Mouse (Mus musculus) spleen, adult 2 months (tissue): ENCODE data around the gene Tmem186. TPM values are rescaled to one million over a fixed set of nuclear protein-coding genes. Genes with fewer than 3 reads are reported as not detected.
A peak's percentile ranks its signal among the peaks of the same experiment; 100 is the strongest.

ENCODE experiments used
- DNase-seq, 2 experiments: peaks; one replicate each; pipeline versions ENCODE4 v3.0.0 to v3.0.0-alpha.2; 2012 to 2021; ENCODE audit warnings: low spot score in 2 of 2, low read depth in 1 of 2
- H3K27ac ChIP-seq: fragments of 200-500 bp; 2 replicates; pipeline ENCODE4 v1.5.1; 2012; ENCODE audit warnings: low read length, inconsistent platforms; ENCODE audit not compliant: insufficient read depth
- H3K27me3 ChIP-seq: fragments of 200-500 bp; 2 replicates; pipeline ENCODE4 v1.6.1; 2012; ENCODE audit warnings: mild to moderate bottlenecking, moderate library complexity, low read length, inconsistent platforms; ENCODE audit not compliant: control insufficient read depth, insufficient read depth
- H3K36me3 ChIP-seq: fragments of 200-500 bp; 2 replicates; pipeline ENCODE4 v1.6.1; 2012; ENCODE audit warnings: mild to moderate bottlenecking, low read length, inconsistent platforms; ENCODE audit not compliant: control insufficient read depth, insufficient read depth
- H3K4me1 ChIP-seq: fragments of 200-500 bp; 2 replicates; pipeline ENCODE4 v1.6.1; 2011; ENCODE audit warnings: inconsistent platforms; ENCODE audit not compliant: control insufficient read depth, insufficient read depth, insufficient read length
- H3K4me3 ChIP-seq: fragments of 200-500 bp; 2 replicates; pipeline ENCODE4 v1.5.1; 2011; ENCODE audit warnings: mild to moderate bottlenecking, inconsistent platforms; ENCODE audit not compliant: insufficient read depth, insufficient read length; ENCODE audit errors: extremely low read depth
- CTCF ChIP-seq: fragments of 200-500 bp; IDR thresholded peaks from 2 replicates; pipeline ENCODE4 v1.5.1; 2011; ENCODE audit warnings: mild to moderate bottlenecking, inconsistent platforms; ENCODE audit not compliant: insufficient read depth, insufficient read length, insufficient replicate concordance; ENCODE audit errors: extremely low read depth
- POLR2A ChIP-seq: fragments of 200-500 bp; IDR thresholded peaks from 2 replicates; pipeline ENCODE4 v1.6.1; 2011; ENCODE audit warnings: low read depth, low read length, inconsistent platforms
- WGBS: fragments of 180-500 bp; shearing (Covaris S2); methylation state at CpG from one replicate; pipeline ENCODE4 v1.1.7; 2018; 5-methylcytosine and 5-hydroxymethylcytosine counted together
- polyA plus RNA-seq: library from polyadenylated mRNA; depleted of rRNA; stranded (reverse); fragments of >200 nt; gene quantifications from 2 replicates; pipeline ENCODE4 v1.2.3, GENCODE M21; 2012

Gene Tmem186
- polyA plus RNA-seq, 1 experiment, result 9.7 TPM

GRCm38 (mm10) chr16:8672811-8673210 is 35.3 kb upstream of the Tmem186 start:
- no peak for TF ChIP-seq CTCF
- TF ChIP-seq POLR2A, result no peak
- Histone ChIP-seq H3K27ac (no peak overlapping the region), H3K27me3 (no peaks in the 10 kb centered on the region), H3K36me3 (no peaks in the 10 kb centered on the region), H3K4me1 (peaks cover 2% of the 10 kb centered on the region), H3K4me3 (no peak overlapping the region)
- no peak for DNase-seq

GRCm38 (mm10) chr16:8672350-8672687 is 34.8 kb upstream of the Tmem186 start:
- Histone ChIP-seq H3K27me3 (no peaks in the 10 kb centered on the region), H3K4me3 (peak overlapping the region; percentile 68), H3K27ac (no peak overlapping the region), H3K4me1 (peaks cover 5% of the 10 kb centered on the region), H3K36me3 (no peaks in the 10 kb centered on the region)
- WGBS, result under 1% methylated on average over 18 of the region's 18 CpGs
- no peak for TF ChIP-seq POLR2A
- no peak for TF ChIP-seq CTCF
- no peak for DNase-seq

- H3K4me3 ChIP-seq, result peak within 1 kb of the TSS; percentile 68
- H3K4me1 ChIP-seq, result peaks cover 5% of the 10 kb centered on the region
- peak; percentile 80 to 95 for DNase-seq
- peak within 1 kb of the TSS; percentile 58 for H3K27ac ChIP-seq
- no peaks in the 10 kb centered on the region for H3K36me3 ChIP-seq
- H3K27me3 ChIP-seq, result no peaks in the 10 kb centered on the region
- TF ChIP-seq CTCF (no peak), POLR2A (peak; percentile 82)
- WGBS, result under 1% methylated on average over 66 of the region's 67 CpGs
Observed at GRCm38 (mm10) chr16:8671551-8672349, 34.2 kb upstream of the Tmem186 start, which contains the start of gene Carhsp1. Gene Carhsp1 (minus strand): TSS chr16:8672155.

- Histone ChIP-seq H3K36me3 (no peaks in the 10 kb centered on the region; the same call in 1 of the 2 replicates), H3K27ac (no peak overlapping the region), H3K4me3 (peak overlapping the region; percentile 68), H3K27me3 (no peaks in the 10 kb centered on the region), H3K4me1 (peaks cover 5% of the 10 kb centered on the region)
- DNase-seq, result no peak
- 72% methylated on average over 15 of the region's 15 CpGs for whole genome bisulfite sequencing
- TF ChIP-seq CTCF, result no peak
- no peak for TF ChIP-seq POLR2A
Observed at GRCm38 (mm10) chr16:8670041-8671035, 32.8 kb upstream of the Tmem186 start.

DNA sequence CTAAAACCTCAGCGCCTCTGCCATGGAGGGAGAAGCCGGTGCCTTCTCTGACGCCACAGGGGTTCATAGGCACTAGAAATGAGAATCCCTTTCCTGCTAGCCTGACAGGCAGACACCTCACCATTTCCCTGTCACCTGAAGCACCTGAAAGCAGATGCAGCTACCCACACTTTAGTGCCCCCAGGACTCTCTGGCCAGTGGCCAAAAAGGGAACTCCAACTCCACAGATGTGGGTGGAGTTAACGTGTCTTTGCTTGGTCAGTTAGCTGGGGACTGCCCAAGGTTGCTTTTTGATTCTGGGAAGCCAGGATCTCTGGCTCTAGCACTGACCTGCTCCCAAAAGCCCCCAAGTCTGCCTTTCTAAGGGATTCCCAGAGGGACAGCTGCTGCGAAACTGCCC is 31.9 kb upstream of the Tmem186 start:
- no peaks in the 10 kb centered on the region for H3K27me3 ChIP-seq
- no peak for TF ChIP-seq CTCF
- no peak for TF ChIP-seq POLR2A
- H3K4me1 ChIP-seq, result peaks cover 5% of the 10 kb centered on the region
- no peak overlapping the region for H3K4me3 ChIP-seq
- no peak overlapping the region for H3K27ac ChIP-seq
- WGBS, result 89% methylated on average over 5 of the region's 5 CpGs
- DNase-seq, result no peak
- H3K36me3 ChIP-seq, result no peaks in the 10 kb centered on the region; the same call in 1 of the 2 replicates

GRCm38 (mm10) chr16:8668386-8668785 is 30.9 kb upstream of the Tmem186 start:
- TF ChIP-seq CTCF, result no peak
- no peak for TF ChIP-seq POLR2A
- DNase-seq, result no peak
- Histone ChIP-seq H3K4me1 (peaks cover 5% of the 10 kb centered on the region), H3K27me3 (no peaks in the 10 kb centered on the region), H3K27ac (no peak overlapping the region), H3K36me3 (no peaks in the 10 kb centered on the region; the same call in 1 of the 2 replicates), H3K4me3 (no peak overlapping the region)
- WGBS, result 94% methylated on average over 2 of the region's 2 CpGs
